Mouse (Mus musculus): ENCODE results near the gene Surf1. TPM values are rescaled to one million over a fixed set of nuclear protein-coding genes. Genes with fewer than 3 reads are reported as not detected.

Surf1 gene
- polyA plus RNA-seq (2015; fragmentation: Nextera tagmentation; extraction: Ambion mirVana) = 76.9 and 78.2 TPM in 2 replicates

DNA sequence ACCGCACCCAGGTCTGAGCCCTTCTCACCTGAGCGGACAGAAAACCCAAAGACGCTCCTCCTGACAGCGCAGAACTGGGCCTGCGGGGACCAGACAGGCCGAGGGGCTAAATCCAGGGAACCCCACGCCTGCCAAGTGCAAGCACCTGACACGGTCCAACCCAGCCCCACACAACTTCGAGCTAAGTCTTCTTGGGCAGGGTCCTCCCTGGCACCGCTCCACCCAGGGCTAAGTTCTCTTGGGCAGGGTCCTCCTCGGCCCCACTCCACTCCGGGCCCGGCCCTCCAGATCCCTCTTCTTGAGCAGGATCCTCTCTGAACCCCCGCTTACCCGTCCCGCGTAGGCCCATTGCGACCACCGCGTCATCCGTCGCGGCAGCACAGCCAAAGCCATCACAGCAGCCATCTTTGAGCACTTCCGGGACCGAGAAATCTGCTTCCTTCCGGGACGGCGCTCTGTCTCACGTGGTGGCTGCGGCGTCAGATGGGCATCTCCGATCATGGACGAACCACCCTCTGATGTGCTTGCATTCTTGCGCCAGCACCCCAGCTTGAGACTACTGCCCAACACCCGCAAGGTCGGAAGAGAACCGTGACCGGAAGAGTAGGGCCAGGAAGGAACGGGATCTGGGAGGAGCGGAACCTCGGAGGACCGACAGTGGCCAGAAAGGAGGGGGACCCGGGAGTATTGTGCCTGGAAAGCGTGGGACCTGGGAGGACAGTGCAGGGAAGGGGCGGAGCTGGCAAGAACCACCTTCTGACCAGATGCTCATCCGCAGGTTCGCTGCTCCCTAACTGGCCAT is at the start of gene Surf1, which contains the start of gene Surf2:
Surf1 (minus strand) TSS at position 604 of the 802 bp plus-strand sequence.
Surf2 (plus strand) TSS at position 441 of the 802 bp plus-strand sequence.
- peak; percentile 83 for DNase-seq (ENCODE audit: low spot score)

- DNase-seq (ENCODE audit: low spot score) = no peak
Observed at GRCm38 (mm10) chr2:26964724-26965370, 48.5 kb upstream of the Surf1 start.

DNA sequence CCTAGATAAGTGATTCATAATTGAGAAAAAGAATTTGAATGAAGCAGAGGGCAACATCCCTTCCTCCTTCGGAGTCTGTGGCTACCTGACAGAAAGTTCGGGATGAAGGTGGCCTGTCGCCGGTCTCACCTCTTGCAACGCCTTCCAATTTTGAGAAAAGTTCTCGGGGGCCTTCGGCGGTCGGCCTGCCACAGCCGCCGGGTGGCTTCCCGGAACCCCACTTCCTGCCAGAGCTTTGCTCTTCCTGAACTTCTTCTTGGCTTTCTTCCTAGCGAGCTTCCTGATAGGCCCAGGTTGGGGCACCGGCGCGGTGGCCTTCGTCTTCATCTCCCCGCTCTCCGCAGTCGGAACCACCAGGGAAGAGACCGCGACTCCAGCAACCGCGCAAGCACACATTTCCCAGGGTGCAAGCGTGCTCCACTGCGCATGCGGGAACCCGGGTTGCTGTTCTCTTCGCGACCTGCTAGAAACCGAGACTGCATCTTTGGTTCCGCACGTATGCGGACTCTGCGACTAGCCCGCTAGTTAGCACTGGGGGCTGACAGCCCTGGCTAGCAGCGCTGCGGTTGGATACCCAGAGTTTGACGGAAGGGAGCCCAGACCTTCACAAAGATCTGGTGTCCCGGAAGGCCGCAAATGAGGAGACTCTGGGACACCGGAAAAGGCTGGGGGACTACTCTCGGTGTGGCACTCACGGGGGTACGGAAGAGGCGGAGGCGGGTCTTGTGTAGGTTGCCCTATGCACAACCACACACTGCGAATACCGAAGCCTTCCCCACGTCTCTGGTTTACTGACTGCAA is 47.8 kb upstream of the Surf1 start, which contains the start of gene Rexo4:
Rexo4 (minus strand) TSS at position 464 of the 801 bp plus-strand sequence.
- DNase-seq (ENCODE audit: low spot score) = peak; percentile 96

DNA sequence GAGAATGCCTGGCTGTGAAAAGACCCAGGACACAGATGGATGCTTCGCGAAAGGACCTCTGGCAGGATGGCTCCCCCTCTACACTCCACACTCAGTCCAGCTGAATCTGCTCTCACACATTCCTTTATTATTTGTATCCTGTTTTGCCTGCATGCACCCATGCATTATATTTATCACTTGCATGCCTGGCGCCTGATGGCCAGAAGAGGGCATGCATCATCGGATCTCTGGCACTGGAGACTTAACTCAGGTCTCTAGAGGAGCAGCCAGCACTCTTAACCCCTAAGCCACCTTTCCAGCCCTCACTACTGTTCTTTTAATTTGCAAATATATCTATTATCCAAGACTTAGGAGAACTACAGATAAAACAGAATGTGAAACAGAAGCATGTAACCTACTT is 44.4 kb upstream of the Surf1 start:
- DNase-seq (ENCODE audit: low spot score) = no peak

DNA sequence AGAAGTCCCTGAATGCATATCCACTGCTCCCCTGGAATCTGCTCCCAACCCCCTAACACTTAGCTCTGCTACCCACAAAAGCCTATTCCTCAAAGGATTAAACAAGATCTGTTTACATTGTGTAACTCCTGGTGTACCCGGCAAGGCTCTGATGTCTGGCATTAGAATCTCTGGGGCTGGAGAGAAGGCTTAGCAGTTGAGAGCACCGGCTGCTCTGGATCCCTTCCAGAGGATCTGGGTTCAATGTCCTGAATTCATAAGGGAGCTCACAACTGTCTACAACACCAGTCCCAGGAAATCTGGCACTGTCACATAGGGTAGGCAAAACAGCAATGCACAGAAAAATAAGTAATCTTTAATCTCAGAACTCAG is 41.1 kb upstream of the Surf1 start:
- no peak for DNase-seq (ENCODE audit: low spot score)

DNA sequence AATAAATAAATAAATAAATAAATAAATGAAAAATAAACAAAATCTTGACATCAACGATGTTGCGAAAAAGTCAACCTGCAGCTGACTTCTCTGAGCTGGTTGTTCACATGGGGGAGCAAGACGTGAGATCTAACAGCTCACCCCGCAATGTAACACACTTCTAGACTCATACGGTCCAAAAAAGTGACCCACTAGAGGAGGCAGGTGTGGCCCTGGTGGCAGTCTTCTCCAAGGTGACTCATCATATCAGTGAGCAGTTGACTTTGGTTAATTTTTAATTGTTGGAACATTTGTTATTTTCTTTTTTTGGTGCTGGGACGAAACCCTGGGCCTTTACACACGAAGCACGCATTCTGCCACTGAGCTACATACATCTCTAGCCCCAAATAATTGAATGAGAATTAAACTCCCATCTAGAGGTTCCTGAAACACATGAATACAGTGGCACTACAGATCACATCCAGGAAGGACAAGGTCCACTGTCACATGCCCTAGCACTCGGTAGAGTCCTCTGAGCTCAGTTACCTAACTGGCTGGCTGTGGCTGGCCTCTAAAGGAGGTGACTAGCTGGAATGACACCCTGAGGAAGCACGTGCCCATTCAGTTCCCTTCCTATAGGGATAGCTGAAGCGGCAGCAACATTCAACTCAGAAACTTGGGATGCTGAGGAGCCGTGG is 40.6 kb upstream of the Surf1 start:
- no peak for DNase-seq (ENCODE audit: low spot score)

- DNase-seq (ENCODE audit: low spot score) = peak; percentile 52
Observed at GRCm38 (mm10) chr2:26954735-26955395, 38.5 kb upstream of the Surf1 start.

- DNase-seq (ENCODE audit: low spot score) = no peak
Observed at GRCm38 (mm10) chr2:26952866-26953265, 36.5 kb upstream of the Surf1 start.

DNA sequence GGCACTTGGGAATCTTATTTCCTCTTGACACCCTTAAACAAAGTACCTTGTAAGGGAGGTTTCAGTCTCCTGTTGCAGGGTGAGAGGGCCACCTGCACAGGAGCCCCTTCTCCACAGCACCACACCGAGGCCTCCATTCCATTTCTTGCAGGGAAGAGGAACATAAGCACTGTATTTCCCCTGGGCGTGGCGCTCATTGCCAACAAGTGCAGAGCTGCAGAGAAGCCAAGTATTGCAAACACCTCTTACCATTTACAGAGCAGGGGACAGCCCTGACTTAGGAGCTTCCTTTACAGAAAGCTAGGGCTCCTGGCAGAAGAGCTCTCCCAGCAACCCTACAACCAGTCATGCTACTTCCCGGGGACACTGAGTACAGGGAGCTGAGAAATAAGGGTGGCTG is 35.9 kb upstream of the Surf1 start:
- no peak for DNase-seq (ENCODE audit: low spot score)

GRCm38 (mm10) chr2:26951346-26951905 is 35.1 kb upstream of the Surf1 start:
- no peak for DNase-seq (ENCODE audit: low spot score)

GRCm38 (mm10) chr2:26950411-26950810 is 34.1 kb upstream of the Surf1 start:
- DNase-seq (ENCODE audit: low spot score) = no peak

- DNase-seq (ENCODE audit: low spot score) = no peak
Observed at GRCm38 (mm10) chr2:26943253-26943652, 26.9 kb upstream of the Surf1 start.

GRCm38 (mm10) chr2:26941539-26941938 is 25.2 kb upstream of the Surf1 start:
- DNase-seq (ENCODE audit: low spot score) = no peak

DNA sequence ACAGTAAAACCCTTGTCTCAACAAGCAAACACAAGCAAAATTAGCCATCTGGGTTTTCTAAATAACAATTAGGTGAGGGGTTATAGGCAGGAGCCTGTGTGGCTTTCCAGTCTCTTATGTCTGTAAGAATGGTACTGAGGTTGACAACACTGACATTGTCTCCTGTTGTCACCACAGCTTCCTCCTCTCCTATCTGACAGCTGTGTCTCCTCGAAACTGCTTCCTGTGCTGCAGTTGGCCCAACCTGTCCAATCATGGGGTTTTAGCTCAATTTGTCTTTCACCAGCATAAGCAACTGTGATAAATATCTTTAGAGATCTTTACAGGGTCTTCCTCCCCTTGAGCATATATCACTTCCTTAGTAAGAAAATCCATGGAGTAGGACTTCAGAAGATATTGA is 20.1 kb upstream of the Surf1 start:
- peak; percentile 81 for DNase-seq (ENCODE audit: low spot score)

GRCm38 (mm10) chr2:26935286-26935685 is 19.0 kb upstream of the Surf1 start:
- peak; percentile 23 for DNase-seq (ENCODE audit: low spot score)

- peak; percentile 96 for DNase-seq (ENCODE audit: low spot score)
Observed at GRCm38 (mm10) chr2:26933304-26934055, 17.1 kb upstream of the Surf1 start, which contains the start of the genes Surf4 and Stkld1. Gene Surf4 (minus strand): TSS chr2:26933928. Gene Stkld1 (plus strand): TSS chr2:26934047.

- peak; percentile 40 for DNase-seq (ENCODE audit: low spot score)
Observed at GRCm38 (mm10) chr2:26932473-26933303, 16.4 kb upstream of the Surf1 start.

- peak; percentile 80 for DNase-seq (ENCODE audit: low spot score)
Observed at GRCm38 (mm10) chr2:26930390-26930789, 14.1 kb upstream of the Surf1 start.
